Mouse (Mus musculus): ENCODE measurements around the gene Alox5.
"Not testable (repeated sequence)": the region's sequence is repeated elsewhere in the genome, so short reads cannot be mapped to it uniquely, and the experiment has no call there.

Alox5 gene

GRCm38 (mm10) chr6:116460544-116461283 is at the start of gene Alox5:
Gene Alox5, minus strand, starts transcription at chr6:116461178.
- DNase-seq (ENCODE audit: low spot score) = no peak

GRCm38 (mm10) chr6:116506302-116507003 is 45.5 kb upstream of the Alox5 start, which contains the start of gene Olfr212:
Gene Olfr212, plus strand, starts transcription at chr6:116506516.
- not testable (repeated sequence) for DNase-seq (ENCODE audit: low spot score)

- no peak for DNase-seq (ENCODE audit: low spot score)
Observed at GRCm38 (mm10) chr6:116495960-116496359, 35.0 kb upstream of the Alox5 start.

GRCm38 (mm10) chr6:116493742-116494141 is 32.8 kb upstream of the Alox5 start:
- no peak for DNase-seq (ENCODE audit: low spot score)

GRCm38 (mm10) chr6:116488791-116489190 is 27.8 kb upstream of the Alox5 start, which contains the start of gene Olfr211:
Gene Olfr211, plus strand, starts transcription at chr6:116489091.
- no peak for DNase-seq (ENCODE audit: low spot score)

- DNase-seq (ENCODE audit: low spot score) = no peak
Observed at GRCm38 (mm10) chr6:116486833-116487232, 25.9 kb upstream of the Alox5 start.

GRCm38 (mm10) chr6:116485081-116485480 is 24.1 kb upstream of the Alox5 start:
- DNase-seq (ENCODE audit: low spot score) = no peak

- DNase-seq (ENCODE audit: low spot score) = no peak
Observed at GRCm38 (mm10) chr6:116468081-116468480, 7.1 kb upstream of the Alox5 start.

- no peak for DNase-seq (ENCODE audit: low spot score)
Observed at GRCm38 (mm10) chr6:116459232-116459631, 1.7 kb downstream of the Alox5 start.

GRCm38 (mm10) chr6:116458728-116459127 is 2.2 kb downstream of the Alox5 start:
- no peak for DNase-seq (ENCODE audit: low spot score)

GRCm38 (mm10) chr6:116456482-116456881 is 4.5 kb downstream of the Alox5 start:
- DNase-seq (ENCODE audit: low spot score) = no peak

GRCm38 (mm10) chr6:116455781-116456180 is 5.2 kb downstream of the Alox5 start:
- DNase-seq (ENCODE audit: low spot score) = no peak

GRCm38 (mm10) chr6:116440849-116441248 is 20.1 kb downstream of the Alox5 start:
- no peak for DNase-seq (ENCODE audit: low spot score)

- no peak for DNase-seq (ENCODE audit: low spot score)
Observed at GRCm38 (mm10) chr6:116440447-116440846, 20.5 kb downstream of the Alox5 start.

GRCm38 (mm10) chr6:116439531-116439930 is 21.4 kb downstream of the Alox5 start:
- DNase-seq (ENCODE audit: low spot score) = no peak

GRCm38 (mm10) chr6:116438864-116439263 is 22.1 kb downstream of the Alox5 start:
- DNase-seq (ENCODE audit: low spot score) = no peak

GRCm38 (mm10) chr6:116428282-116428681 is 32.7 kb downstream of the Alox5 start:
- DNase-seq (ENCODE audit: low spot score) = no peak

- no peak for DNase-seq (ENCODE audit: low spot score)
Observed at GRCm38 (mm10) chr6:116427552-116427951, 33.4 kb downstream of the Alox5 start.

GRCm38 (mm10) chr6:116423664-116424063 is 37.3 kb downstream of the Alox5 start:
- DNase-seq (ENCODE audit: low spot score) = no peak

GRCm38 (mm10) chr6:116422991-116423390 is 38.0 kb downstream of the Alox5 start:
- DNase-seq (ENCODE audit: low spot score) = no peak

GRCm38 (mm10) chr6:116420271-116420670 is 40.7 kb downstream of the Alox5 start:
- DNase-seq (ENCODE audit: low spot score) = no peak

GRCm38 (mm10) chr6:116419699-116420098 is 41.3 kb downstream of the Alox5 start:
- DNase-seq (ENCODE audit: low spot score) = no peak

GRCm38 (mm10) chr6:116418487-116418886 is 42.5 kb downstream of the Alox5 start:
- DNase-seq (ENCODE audit: low spot score) = no peak
